Mouse (Mus musculus) erythroblast, embryonic 14.5 days (primary cell): ENCODE measurements at regions not wholly inside any gene's neighbourhood (a gene's known extent, or its start where the extent isn't known, plus 50 kb on each side); places are given as distances from the start of the nearest gene placed in this dataset.

Experiments
- GATA1 ChIP-seq: IDR thresholded peaks from 2 replicates; pipeline ENCODE4 v1.6.1; 2012; ENCODE audit warnings: low read length, inconsistent platforms, mixed read lengths
- TAL1 ChIP-seq: IDR thresholded peaks from 3 replicates; pipeline ENCODE4 v1.6.1; 2012; ENCODE audit warnings: low read length, inconsistent platforms, mixed read lengths

DNA sequence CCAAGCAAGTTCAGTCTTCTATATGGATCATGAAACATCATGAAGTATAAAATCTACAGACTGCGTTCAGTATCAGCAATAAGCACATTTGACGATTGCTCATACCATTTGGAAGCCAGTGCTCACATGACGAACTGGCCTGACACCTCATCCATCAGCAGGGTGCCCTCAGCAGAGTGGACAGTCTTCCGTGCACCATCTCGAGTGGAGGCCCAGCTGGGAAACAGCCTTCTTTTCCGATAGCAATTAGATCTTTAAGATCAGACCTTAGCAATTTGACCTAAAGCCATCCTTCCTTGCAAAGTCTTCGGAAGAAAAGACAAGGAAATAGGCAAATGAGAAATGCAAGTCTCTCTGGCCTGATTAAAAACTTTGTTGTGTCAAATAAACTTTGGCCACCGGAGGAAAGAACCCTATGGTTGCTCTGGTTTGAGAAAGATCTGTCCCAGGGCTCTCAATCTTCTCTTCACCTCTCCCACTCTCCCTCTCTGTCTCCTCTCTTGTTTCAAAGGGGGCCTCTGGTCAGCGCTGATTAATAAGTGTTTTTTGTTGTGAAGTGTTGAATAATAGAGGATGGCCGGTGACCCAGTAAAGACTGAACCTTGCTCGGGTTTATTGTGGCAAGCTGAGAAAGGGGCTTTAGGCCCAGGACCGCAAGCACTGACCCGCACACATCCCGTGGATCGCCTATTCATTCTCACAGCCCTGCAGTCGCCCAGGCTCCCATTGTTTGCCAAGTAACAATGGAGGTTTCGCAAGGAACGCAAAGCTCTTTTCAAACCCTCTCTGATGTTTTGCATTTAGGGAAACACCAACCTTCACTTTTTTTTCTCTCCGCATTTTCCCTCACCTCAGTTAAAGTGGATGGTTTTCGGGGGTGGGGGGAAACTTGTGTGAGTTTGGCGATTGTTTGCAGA lies 162.8 kb upstream of the Cypt12 start:
- TF ChIP-seq TAL1: no peak
- no peak for TF ChIP-seq GATA1
